Mouse (Mus musculus) limb, embryonic 14.5 days (tissue): ENCODE data around the gene Vmn1r93. TPM values are rescaled to one million over a fixed set of nuclear protein-coding genes. Genes with fewer than 3 reads are reported as not detected.
"Not testable (repeated sequence)": the region's sequence is repeated elsewhere in the genome, so short reads cannot be mapped to it uniquely, and the experiment has no call there.

Experiments
- ATAC-seq: fragments of 200-750 bp; cut with Nextera tagmentation; 2 replicates; pipeline ENCODE4 v1.8.0; 2017; ENCODE audit warnings: low read depth, moderate number of reproducible peaks, moderate TSS enrichment; ENCODE audit not compliant: low FRiP score
- DNase-seq: peaks from one replicate; pipeline ENCODE4 v3.0.0-alpha.2; 2015; ENCODE audit warnings: low spot score
- H3K27ac ChIP-seq: fragments of 300-500 bp; sonication (generic); replicated peaks from 2 replicates; pipeline ENCODE4 v1.5.1; 2014; ENCODE audit warnings: low read depth, mild to moderate bottlenecking, low read length, moderate library complexity, mixed read lengths
- H3K27me3 ChIP-seq: fragments of 300-500 bp; sonication (generic); 2 replicates; pipeline ENCODE4 v1.6.1; 2014; ENCODE audit warnings: low read length, mixed read lengths; ENCODE audit not compliant: control insufficient read depth, insufficient read depth
- H3K36me3 ChIP-seq: fragments of 300-500 bp; sonication (generic); 2 replicates; pipeline ENCODE4 v1.6.1; 2014; ENCODE audit warnings: mild to moderate bottlenecking, low read length, moderate library complexity, mixed read lengths; ENCODE audit not compliant: control insufficient read depth, insufficient read depth
- H3K4me1 ChIP-seq: fragments of 300-500 bp; sonication (generic); 2 replicates; pipeline ENCODE4 v1.6.1; 2014; ENCODE audit warnings: antibody characterized with exemption, low read length, mixed read lengths; ENCODE audit not compliant: control insufficient read depth, insufficient read depth
- H3K4me2 ChIP-seq: fragments of 300-500 bp; sonication (generic); replicated peaks from 2 replicates; pipeline ENCODE4 v1.6.1; 2014; ENCODE audit warnings: low read depth, mild to moderate bottlenecking, low read length, moderate library complexity; ENCODE audit not compliant: severe bottlenecking
- H3K4me3 ChIP-seq: fragments of 300-500 bp; sonication (generic); replicated peaks from 2 replicates; pipeline ENCODE4 v1.5.1; 2014; ENCODE audit warnings: low read length
- H3K9ac ChIP-seq: fragments of 300-500 bp; sonication (generic); 2 replicates; pipeline ENCODE4 v1.6.1; 2014; ENCODE audit warnings: mild to moderate bottlenecking, low read depth, low read length, moderate library complexity; ENCODE audit not compliant: severe bottlenecking
- H3K9me3 ChIP-seq: fragments of 300-500 bp; sonication (generic); 2 replicates; pipeline ENCODE4 v1.6.1; 2016; ENCODE audit warnings: low read length; ENCODE audit not compliant: control insufficient read depth
- WGBS: fragments of 180-500 bp; shearing (Covaris S2); extraction: QIAGEN DNeasy Blood & Tissue Kit; methylation state at CpG from one replicate; pipeline ENCODE4 v1.1.7; 2014; 5-methylcytosine and 5-hydroxymethylcytosine counted together
- polyA plus RNA-seq, 2 experiments: library from polyadenylated mRNA; depleted of rRNA in 1 of 2; stranded (reverse) in 1 of 2; unstranded in 1 of 2; fragments of >200 nt; fragmentation: Nextera tagmentation in 1 of 2; extraction: Ambion mirVana in 1 of 2; gene quantifications; 2 replicates each; pipeline versions ENCODE4 v1.2.1 to v1.2.3; 2012 to 2014

The Vmn1r93 gene
- polyA plus RNA-seq (2012; rRNA removed) = not detected in 2 replicates
- polyA plus RNA-seq (2014; fragmentation: Nextera tagmentation; extraction: Ambion mirVana) = not detected in 2 replicates

GRCm38 (mm10) chr7:20138988-20139387, at the start of gene Vmn1r93:
Vmn1r93 (minus strand) TSS chr7:20139088.
- H3K36me3 ChIP-seq, H3K27me3 ChIP-seq, H3K27ac ChIP-seq, ATAC-seq, H3K4me3 ChIP-seq, DNase-seq, H3K4me2 ChIP-seq, H3K4me1 ChIP-seq, H3K9ac ChIP-seq, H3K9me3 ChIP-seq: not testable (repeated sequence)
- no CpG with 5 or more reads among the region's 5 CpGs for WGBS

- H3K9ac ChIP-seq, H3K9me3 ChIP-seq, H3K4me2 ChIP-seq, DNase-seq, H3K27me3 ChIP-seq, ATAC-seq, H3K4me1 ChIP-seq, H3K36me3 ChIP-seq, H3K27ac ChIP-seq, H3K4me3 ChIP-seq: not testable (repeated sequence)
- no CpG with 5 or more reads among the region's 3 CpGs for WGBS
These were observed 29.4 kb upstream of the Vmn1r93 start, which contains the start of gene Vmn1r94 for GRCm38 (mm10) chr7:20168277-20168676. Vmn1r94 (minus strand) TSS chr7:20168377.

DNA sequence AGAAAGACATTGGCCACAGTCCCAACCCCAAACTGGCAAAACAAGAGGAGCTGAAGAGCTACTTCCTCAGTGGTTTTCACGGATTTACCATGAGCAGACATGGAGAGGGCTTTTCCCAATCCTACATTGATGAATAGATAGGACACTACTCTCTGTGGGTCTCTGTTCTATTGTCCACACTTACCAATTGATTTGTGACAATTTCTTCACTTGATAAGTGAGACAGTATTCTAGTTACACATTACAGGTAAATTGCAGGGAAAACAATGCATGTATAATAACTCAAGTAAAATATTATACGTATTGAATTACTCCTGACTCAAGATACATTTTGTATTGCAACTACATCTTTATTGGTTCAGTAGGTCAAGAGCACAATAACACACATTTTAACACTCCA, 16.4 kb downstream of the Vmn1r93 start, which contains the start of gene Gm16442:
Gm16442 (minus strand) TSS at position 101 of the 400 bp plus-strand sequence.
- not testable (repeated sequence) for H3K9ac ChIP-seq, H3K27me3 ChIP-seq, H3K36me3 ChIP-seq, H3K4me3 ChIP-seq, DNase-seq, H3K4me1 ChIP-seq, ATAC-seq, H3K4me2 ChIP-seq, H3K27ac ChIP-seq, H3K9me3 ChIP-seq
- WGBS = no CpG with 5 or more reads among the region's 2 CpGs

- H3K27ac ChIP-seq, H3K9ac ChIP-seq, H3K4me1 ChIP-seq, ATAC-seq, H3K4me3 ChIP-seq, H3K9me3 ChIP-seq, DNase-seq, H3K36me3 ChIP-seq, H3K27me3 ChIP-seq, H3K4me2 ChIP-seq: not testable (repeated sequence)
- WGBS = 79% methylated on average over 5 of the region's 5 CpGs
These were observed 39.5 kb downstream of the Vmn1r93 start, which contains the start of gene Vmn1r91 for GRCm38 (mm10) chr7:20099380-20099779. Vmn1r91 (plus strand) TSS chr7:20099680.

Other genes with a start within 250 kb of the Vmn1r93 start
- 17.2 and 18.2 TPM in 2 replicates for gene Pvr, start 217.9 kb downstream of the Vmn1r93 start, polyA plus RNA-seq (2012; rRNA removed)
- gene Pvr, start 217.9 kb downstream of the Vmn1r93 start, polyA plus RNA-seq (2014; fragmentation: Nextera tagmentation; extraction: Ambion mirVana) = 7.7 and 9.4 TPM in 2 replicates
- 0.09 and 0.17 TPM in 2 replicates for gene Igsf23, start 188.3 kb downstream of the Vmn1r93 start, polyA plus RNA-seq (2012; rRNA removed)
- 0.23 and 0.30 TPM in 2 replicates for gene Igsf23, start 188.3 kb downstream of the Vmn1r93 start, polyA plus RNA-seq (2014; fragmentation: Nextera tagmentation; extraction: Ambion mirVana)
- gene Ceacam20, start 173.7 kb downstream of the Vmn1r93 start, polyA plus RNA-seq (2012; rRNA removed) = 0.04 TPM in 1 of 2 replicates, not detected in the other
- not detected in 2 replicates for gene Ceacam20, start 173.7 kb downstream of the Vmn1r93 start, polyA plus RNA-seq (2014; fragmentation: Nextera tagmentation; extraction: Ambion mirVana)
- not detected in 2 replicates for gene Nlrp9b, start 147.6 kb downstream of the Vmn1r93 start, polyA plus RNA-seq (2012; rRNA removed)
- not detected in 2 replicates for gene Nlrp9b, start 147.6 kb downstream of the Vmn1r93 start, polyA plus RNA-seq (2014; fragmentation: Nextera tagmentation; extraction: Ambion mirVana)
- not detected in 2 replicates for gene Vmn1r91, start 39.4 kb downstream of the Vmn1r93 start, polyA plus RNA-seq (2012; rRNA removed)
- gene Vmn1r91, start 39.4 kb downstream of the Vmn1r93 start, polyA plus RNA-seq (2014; fragmentation: Nextera tagmentation; extraction: Ambion mirVana) = not detected in 2 replicates
- gene Gm16442, start 16.5 kb downstream of the Vmn1r93 start, polyA plus RNA-seq (2012; rRNA removed) = not detected in 2 replicates
- not detected in 2 replicates for gene Gm16442, start 16.5 kb downstream of the Vmn1r93 start, polyA plus RNA-seq (2014; fragmentation: Nextera tagmentation; extraction: Ambion mirVana)
- gene Vmn1r94, start 29.3 kb upstream of the Vmn1r93 start, polyA plus RNA-seq (2012; rRNA removed) = not detected in 2 replicates
- not detected in 2 replicates for gene Vmn1r94, start 29.3 kb upstream of the Vmn1r93 start, polyA plus RNA-seq (2014; fragmentation: Nextera tagmentation; extraction: Ambion mirVana)
- not detected in 2 replicates for gene Vmn1r95, start 54.6 kb upstream of the Vmn1r93 start, polyA plus RNA-seq (2012; rRNA removed)
- not detected in 2 replicates for gene Vmn1r95, start 54.6 kb upstream of the Vmn1r93 start, polyA plus RNA-seq (2014; fragmentation: Nextera tagmentation; extraction: Ambion mirVana)
- gene Gm6164, start 66.5 kb upstream of the Vmn1r93 start, polyA plus RNA-seq (2012; rRNA removed) = not detected in 2 replicates
- not detected in 2 replicates for gene Gm6164, start 66.5 kb upstream of the Vmn1r93 start, polyA plus RNA-seq (2014; fragmentation: Nextera tagmentation; extraction: Ambion mirVana)
- gene Gm4498, start 94.7 kb upstream of the Vmn1r93 start, polyA plus RNA-seq (2012; rRNA removed) = not detected in 2 replicates
- gene Gm4498, start 94.7 kb upstream of the Vmn1r93 start, polyA plus RNA-seq (2014; fragmentation: Nextera tagmentation; extraction: Ambion mirVana) = not detected in 2 replicates
- not detected in 2 replicates for gene Gm5890, start 123.7 kb upstream of the Vmn1r93 start, polyA plus RNA-seq (2012; rRNA removed)
- not detected in 2 replicates for gene Gm5890, start 123.7 kb upstream of the Vmn1r93 start, polyA plus RNA-seq (2014; fragmentation: Nextera tagmentation; extraction: Ambion mirVana)
- gene Gm4133, start 195.0 kb upstream of the Vmn1r93 start, polyA plus RNA-seq (2012; rRNA removed) = not detected in 2 replicates
- gene Gm4133, start 195.0 kb upstream of the Vmn1r93 start, polyA plus RNA-seq (2014; fragmentation: Nextera tagmentation; extraction: Ambion mirVana) = not detected in 2 replicates
- gene Gm5728, start 236.3 kb upstream of the Vmn1r93 start, polyA plus RNA-seq (2012; rRNA removed) = not detected in 2 replicates
- gene Gm5728, start 236.3 kb upstream of the Vmn1r93 start, polyA plus RNA-seq (2014; fragmentation: Nextera tagmentation; extraction: Ambion mirVana) = not detected in 2 replicates